Mouse (Mus musculus) adrenal gland, postnatal 4 days (tissue): Measurements from ENCODE around the gene Strn4. TPM values are rescaled to one million over a fixed set of nuclear protein-coding genes. Genes with fewer than 3 reads are reported as not detected.

Experiments
- DNase-seq, 2 experiments: peaks; one replicate each; pipeline ENCODE4 v3.0.0; 2021 to 2022; ENCODE audit warnings: low spot score in 2 of 2, mixed read lengths in 2 of 2
- total RNA-seq, 2 experiments: library from RNA; stranded (reverse); gene quantifications; 2 replicates each; pipeline ENCODE4 v1.2.3; 2021

The Strn4 gene
- total RNA-seq, 2 experiments from 2014 or later: 96.9 to 106 TPM

DNA sequence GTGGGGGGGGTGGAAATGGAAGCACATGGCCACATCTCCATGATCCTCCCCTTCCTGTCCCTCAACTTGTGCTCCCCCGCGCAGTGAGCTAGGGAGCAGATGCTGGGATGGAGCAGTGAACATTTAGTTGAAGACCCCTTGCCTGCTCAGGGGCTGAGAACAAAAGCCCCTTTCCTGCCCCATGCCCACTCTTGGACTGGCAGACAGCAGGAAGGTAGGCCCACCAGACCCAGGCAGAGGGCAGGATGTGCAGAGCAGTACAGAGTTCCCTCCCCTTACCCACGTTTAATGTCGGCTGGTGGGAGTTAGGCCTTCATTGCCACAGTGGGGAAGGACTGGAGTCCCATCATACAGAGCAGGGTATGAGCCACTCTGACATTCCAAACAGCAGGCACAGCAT, 25.4 kb downstream of the Strn4 start:
- no peak for DNase-seq

DNA sequence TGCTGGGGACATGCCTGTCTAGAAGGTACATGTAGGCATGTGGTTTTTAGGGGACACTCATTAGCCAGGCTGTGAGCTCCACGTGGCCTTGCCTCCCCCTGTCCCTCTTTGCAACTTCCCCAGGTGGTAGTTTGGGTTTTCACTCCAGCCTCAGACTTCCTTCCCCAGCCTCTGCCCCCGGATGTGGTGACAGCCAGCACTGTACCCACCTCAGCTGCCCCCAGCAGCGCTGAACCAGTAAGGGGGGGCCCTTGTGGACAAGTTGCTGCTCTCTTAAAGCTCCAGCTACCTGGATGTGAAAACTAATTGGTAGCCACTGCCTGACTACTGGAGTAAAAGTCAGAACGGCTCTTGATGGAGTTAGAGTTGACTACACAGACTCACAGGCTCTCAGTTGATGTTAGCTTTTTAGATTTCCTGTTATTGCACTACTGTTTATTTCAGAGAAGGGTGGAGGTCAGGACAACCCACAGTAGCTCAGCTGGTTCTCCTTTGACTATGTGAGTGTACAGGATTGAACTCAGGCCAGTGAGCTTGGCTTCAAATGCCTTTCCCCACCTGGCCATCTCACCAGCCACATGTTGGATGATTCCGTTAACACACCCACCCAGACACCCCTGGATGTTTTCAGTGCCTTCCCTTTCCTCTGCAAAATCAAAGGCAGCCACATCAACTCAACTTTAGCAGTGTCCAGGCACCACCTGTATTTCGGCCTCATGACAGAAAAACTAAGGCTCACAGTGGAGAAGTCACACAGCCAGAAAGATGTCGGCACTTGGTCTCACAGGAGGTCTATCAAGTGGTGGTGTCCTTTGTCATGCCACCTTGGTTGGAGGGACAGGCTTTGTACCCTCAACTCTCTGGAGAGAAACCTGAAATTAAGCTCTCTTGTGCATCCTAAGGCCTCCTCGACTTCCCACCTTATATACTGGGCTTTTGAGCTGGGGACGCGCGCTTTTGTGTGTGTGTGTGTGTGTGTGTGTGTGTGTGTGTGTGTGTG, 26.2 kb downstream of the Strn4 start:
- no peak for DNase-seq

DNA sequence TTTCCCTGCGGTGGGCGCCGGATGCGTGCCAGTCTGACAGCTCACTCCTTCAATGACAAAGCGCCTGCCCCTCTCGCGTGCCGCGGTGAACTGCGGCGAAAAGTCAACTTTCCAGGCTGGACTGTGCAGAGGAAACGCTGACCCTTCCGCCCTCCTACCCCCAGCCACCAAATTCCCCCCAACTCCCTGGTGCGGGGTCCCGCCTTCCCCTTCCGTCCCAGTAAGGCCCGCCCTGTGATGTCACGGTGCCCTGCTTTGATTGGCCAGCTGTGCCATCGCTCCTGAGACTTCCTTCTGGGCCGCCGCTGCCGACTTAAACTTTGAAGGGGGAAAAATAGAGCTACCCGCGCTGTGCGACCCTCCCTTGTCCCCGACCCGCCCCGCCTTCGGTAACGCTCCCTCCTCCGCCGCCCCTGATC, 27.0 kb downstream of the Strn4 start, which contains the start of gene Prkd2:
Prkd2 (plus strand) TSS at position 258 of the 419 bp plus-strand sequence.
- DNase-seq: peak; percentile 81

DNA sequence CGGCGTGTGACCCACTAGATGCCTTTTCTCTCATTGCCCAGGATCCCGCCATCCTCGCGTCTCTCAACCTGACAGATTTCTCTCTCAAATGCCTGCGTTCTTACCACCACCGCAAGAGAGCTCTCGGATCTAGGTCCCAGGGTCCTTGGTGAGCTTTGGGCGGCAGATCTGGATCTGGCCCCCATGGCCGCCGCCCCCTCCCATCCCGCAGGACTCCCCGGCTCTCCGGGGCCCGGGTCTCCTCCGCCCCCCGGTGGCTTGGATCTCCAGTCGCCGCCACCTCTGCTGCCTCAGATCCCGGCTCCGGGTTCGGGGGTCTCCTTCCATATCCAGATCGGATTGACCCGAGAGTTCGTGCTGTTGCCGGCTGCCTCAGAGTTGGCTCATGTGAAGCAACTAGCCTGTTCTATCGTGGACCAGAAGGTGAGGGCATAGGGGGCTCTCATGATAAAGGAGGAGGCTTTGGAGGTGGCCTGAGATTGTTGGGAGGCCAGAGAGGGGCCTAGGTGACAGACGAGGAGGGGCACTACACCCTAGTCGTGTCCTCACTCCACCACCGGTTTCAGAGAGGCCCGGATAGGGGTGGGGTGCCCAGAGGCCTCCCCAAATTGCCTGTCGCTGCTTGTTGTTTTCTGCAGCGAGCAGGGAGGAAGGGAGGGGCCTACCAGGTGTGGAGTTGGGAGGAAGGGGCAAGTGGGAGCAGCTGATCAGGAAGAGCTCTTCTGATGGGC, 27.9 kb downstream of the Strn4 start:
- no peak for DNase-seq

DNA sequence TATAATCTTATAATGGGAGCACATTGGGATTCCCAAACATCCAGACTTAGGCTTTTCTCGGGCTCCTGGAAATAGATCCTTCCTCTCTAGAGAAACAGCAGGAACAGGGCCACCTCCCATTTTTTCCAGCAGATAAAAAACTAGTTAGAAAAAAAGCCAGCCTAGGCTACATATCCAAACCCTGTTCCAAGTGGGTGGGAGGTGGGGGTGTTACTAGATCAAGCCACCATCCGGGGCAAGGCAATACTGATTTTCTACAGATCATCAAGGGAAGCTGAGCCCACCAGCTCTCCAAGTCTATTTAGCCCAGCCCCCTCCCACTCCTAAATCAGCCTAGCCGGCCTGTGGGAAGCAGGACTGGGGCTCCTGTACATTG, 29.0 kb downstream of the Strn4 start:
- no peak for DNase-seq

DNA sequence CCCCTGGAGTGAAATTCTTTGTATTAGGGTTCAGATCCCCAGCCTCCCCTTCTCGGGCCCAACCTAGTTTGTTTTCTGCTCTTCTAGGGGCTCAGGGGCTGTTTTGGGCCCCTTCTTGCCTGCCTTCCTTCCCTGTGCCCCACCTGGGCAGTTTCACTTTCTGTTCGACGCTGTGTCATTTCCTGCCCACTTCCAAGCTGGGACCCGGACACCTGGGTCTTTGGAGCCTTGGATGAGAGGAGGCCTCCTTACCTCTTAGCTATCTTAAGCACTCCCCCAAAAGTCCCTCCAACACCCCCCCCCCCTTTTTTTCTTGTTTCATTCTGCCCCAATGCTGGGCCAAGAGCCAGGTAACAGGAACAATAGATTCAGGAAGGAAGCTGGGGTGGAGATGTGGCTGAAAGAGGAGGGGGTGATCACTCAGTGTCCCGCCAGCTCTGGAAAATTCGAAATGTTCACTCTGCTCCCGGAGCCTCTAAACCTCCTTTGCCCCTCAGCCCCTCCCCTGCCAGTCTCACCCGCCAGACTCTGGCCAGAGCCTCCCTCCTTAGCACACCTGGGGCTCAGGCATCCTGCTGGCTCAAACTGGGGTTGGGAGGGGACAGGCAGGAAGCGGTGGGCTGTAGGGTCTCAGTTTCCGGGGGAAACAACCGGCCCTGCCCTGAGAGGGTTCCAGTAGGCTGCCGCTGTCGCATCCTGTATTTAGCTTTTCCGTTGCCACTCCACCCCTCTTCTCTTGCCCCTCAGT, 29.6 kb downstream of the Strn4 start:
- no peak for DNase-seq

DNA sequence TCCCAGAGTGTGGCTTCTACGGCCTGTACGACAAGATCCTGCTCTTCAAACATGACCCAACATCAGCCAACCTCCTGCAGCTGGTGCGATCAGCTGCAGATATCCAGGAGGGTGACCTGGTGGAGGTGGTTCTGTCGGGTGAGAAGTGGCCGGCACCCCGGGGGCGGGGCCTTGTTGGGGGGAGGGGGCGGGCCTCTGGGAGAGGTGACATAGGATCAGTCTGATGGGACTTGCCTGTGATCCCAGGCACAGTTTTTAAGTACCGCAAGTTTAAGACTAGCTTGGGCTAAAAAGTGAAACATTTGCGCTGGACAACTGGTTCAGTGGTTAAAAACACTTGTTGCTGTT, 30.1 kb downstream of the Strn4 start:
- DNase-seq: no peak

DNA sequence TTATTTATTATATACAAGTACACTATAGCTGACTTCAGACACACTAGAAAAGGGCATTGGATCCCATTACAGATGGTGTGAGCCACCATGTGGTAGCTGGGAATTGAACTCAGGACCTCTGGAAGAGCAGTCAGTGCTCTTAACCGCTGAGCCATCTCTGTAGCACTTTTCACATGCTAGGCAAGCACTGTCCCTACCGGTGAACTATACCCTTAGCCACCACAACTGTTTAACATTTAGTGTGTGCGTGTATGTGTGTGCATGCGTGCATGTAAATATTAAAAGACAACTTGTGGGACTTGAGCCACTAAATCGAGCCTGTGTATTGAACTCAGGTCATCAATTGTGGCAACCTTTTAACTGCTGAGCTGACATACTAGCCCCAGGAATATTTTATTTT, 31.1 kb downstream of the Strn4 start:
- no peak for DNase-seq

DNA sequence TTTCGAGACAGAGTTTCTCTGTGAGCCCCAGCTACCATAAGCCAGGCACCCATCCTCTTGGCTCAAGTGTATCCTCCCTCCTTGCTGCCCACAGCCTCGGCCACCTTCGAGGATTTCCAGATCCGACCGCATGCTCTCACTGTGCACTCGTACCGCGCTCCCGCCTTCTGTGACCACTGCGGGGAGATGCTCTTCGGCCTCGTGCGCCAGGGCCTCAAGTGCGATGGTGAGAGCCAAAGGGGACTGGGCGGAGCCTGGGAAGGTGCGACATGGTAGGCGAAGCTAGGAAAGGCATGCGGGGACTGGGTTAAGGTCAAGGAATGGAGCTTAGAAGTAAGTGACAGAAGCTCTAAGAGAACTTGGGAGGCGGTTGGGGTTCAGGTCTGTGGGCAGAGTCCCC, 31.8 kb downstream of the Strn4 start:
- DNase-seq: no peak

DNA sequence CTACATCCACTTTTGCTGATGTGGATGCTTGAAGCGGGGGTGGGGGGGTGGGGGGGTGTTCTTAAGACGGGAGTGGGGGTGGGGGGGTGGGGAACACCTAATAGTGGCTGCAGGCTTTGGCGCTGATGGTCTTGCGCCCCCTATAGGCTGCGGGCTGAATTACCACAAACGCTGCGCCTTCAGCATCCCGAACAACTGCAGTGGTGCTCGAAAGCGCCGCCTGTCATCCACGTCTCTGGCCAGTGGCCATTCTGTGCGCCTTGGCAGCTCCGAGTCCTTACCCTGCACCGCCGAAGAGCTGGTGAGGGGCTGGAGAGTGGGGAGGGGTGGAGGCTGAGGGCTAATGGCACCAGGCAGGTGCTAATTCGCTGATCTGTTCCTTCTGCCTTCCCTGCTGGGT, 32.9 kb downstream of the Strn4 start:
- no peak for DNase-seq

DNA sequence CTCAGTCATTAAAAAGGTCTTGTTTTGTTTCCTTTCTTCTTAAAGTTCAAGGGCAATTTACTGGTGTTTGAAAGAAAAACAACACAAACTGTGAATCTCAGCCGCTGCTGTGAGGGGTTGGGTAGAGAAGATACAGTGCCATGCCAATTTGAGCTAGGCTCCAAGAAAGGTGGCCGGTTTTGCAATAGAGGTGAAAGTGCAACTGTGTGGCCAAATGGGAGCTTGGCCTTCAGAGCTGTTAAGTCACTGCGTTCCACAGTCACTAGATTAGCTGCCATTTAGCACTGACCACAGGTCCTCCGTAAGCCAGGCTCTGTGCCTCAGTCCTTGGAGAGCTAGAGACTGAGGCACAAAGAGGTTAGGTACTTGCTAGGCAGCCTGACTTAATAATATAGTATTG, 35.9 kb downstream of the Strn4 start:
- no peak for DNase-seq

DNA sequence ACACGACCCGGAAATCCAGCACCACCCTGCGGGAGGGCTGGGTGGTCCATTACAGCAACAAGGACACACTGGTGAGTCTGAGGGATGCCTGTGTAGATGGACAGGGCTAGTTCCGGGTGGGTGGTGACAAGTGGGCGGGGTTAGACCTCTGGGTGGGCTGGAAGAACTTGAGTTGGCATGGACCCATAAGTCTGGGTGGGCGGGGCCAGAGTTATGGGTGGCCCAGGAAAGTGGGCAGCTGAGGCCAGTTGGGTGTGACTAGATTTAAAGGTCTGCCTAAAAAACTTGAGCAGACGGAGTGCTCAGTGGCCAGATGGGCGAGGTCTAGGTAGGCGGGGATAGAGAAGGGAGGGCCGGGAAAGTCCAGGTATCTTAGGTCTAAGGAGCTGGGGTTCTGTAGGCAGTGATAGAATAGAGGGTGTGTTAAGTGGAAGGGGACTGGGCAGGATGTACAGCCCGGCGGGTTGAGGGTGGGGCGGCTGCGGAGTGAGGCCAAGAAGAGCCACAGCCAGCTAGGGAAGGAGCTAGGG, 37.7 kb downstream of the Strn4 start:
- DNase-seq: no peak

DNA sequence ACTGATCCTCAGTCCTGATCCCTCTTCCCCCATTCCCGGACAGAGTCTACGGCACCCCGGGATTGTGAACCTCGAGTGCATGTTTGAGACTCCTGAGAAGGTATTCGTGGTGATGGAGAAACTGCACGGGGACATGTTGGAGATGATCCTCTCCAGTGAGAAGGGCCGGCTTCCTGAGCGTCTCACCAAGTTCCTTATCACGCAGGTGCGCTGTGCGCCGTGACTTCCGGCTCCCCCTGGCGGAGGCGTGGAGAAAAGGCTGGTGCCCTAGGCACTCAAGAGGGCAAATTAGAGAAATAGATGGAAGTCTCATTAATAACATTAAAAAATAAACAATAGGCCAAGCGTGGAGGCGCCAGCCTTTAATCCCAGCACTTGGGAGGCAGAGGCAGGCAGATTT, 42.6 kb downstream of the Strn4 start:
- DNase-seq: no peak

DNA sequence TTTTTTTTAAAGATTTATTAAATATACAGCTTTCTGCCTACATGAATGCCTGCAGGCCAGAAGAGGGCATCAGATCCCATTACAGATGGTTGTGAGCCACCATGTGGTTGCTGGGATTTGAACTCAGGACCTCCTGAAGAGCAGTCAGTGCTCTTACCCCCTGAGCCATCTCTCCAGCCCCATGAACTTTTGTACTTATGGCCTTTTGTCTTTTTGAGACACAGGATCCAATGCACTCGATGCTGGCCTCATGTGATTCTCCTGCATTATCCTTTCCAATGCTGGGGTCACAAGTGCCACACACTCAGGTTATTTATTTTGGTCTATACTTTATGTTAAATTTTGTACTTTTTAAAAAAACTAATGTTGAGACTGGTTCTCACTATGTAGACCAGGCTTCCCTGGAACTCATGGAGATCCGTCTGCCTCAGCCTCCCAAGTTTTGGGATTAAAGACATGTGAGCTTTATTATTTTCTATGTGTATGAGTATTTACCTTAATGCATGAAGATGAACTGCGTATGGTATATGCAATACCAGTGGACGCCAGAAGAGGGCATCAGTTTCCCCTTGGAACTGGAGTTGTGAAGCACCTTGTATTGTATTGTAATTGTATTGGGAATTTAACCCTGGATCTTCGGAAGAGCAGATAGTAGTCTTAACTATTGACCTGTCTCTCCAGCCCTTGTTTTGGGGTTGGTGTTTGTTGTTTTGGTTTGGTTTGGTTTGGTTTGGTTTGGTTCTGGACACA, 44.4 kb downstream of the Strn4 start:
- no peak for DNase-seq

DNA sequence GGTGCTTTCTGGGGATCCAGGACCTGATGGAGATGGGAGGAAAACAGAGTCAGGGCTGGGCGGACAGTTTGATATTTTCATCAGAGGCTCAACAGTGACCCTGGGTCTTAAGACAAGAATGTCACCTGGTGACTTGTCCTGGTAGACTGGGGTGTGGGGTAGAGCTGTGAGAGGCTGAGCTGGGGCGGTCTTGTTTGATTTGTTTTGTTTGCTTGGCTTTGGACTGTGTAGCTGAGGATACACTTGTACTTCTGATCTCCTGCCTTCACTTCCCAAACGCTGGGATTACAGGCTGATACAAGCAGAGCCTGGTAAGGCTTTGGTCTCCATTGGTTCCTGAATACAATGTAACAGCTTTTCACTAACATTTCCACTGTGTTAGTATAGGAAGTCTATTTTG, 51.8 kb downstream of the Strn4 start:
- no peak for DNase-seq

DNA sequence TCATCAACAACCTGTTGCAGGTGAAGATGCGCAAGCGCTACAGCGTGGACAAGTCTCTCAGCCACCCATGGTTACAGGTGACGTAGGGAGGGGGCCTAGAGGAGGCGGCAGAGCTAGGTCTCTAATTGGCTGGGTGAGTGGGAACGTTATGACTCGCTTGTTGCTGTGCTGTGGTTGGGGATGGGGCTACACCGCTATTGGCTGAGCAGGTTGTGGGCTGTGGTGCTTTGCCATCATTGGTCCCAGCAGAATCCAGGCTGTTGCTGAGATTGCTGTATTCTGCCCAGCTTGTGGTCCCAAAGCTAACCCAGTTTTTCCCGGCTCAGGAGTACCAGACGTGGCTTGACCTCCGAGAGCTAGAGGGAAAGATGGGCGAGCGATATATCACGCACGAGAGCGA, 53.8 kb downstream of the Strn4 start:
- DNase-seq: no peak

DNA sequence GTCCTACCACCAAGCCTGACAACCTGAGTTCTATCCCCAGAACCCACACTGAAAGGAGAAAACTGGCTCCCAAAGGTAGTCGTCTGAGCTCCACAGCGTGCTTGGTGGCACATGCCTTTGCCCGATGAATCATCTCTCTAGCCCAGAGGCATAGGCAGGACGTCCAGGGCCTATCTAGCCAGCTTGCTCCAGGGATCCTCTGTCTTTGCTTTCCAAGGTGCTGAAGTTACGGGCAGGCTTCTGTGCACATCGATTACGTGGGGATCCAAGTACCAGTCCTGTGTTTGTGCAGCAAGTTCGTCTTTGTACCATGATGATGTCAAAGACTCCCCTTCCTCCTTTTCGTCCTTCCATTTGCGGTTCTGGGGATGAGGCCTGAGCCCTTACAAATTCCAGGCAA, 55.9 kb downstream of the Strn4 start:
- DNase-seq: no peak

DNA sequence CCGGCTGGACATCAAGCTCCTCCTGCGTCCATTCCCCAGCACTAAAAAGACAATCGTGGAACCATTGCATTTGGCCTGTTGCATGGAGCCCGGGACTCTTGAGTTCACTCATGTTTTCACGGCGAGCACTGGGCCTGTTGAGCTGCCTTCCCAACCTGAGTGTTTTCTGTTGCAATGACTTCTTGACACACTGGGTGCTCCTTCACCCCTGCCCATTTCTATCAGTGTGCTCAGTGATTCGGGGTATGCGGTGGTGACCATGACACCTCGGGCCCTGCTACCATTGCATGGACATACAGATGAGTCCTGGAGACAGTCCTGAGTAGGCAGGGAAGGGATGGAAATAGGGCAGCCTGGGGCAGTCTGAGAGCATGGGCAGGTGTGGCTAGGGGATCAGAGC, 56.8 kb downstream of the Strn4 start:
- DNase-seq: no peak

DNA sequence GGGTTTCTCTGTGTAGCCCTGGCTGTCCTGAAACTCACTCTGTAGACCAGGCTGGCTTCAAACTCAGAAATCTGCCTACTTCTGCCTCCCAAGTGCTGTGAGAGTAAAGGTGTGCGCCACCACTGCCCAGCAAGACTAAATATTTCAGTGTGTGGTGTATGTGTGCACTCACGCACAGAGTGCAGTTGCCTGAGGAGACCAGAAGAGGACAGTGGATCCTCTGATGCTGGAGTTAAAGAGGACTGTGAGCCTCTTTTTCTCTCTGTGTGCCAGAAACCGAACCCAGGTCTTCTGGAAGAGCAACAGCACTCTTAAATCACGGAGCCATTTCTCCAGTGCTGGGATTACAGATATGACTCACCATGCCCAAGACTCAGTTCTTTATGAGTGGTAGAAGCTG, 57.7 kb downstream of the Strn4 start:
- DNase-seq: no peak

DNA sequence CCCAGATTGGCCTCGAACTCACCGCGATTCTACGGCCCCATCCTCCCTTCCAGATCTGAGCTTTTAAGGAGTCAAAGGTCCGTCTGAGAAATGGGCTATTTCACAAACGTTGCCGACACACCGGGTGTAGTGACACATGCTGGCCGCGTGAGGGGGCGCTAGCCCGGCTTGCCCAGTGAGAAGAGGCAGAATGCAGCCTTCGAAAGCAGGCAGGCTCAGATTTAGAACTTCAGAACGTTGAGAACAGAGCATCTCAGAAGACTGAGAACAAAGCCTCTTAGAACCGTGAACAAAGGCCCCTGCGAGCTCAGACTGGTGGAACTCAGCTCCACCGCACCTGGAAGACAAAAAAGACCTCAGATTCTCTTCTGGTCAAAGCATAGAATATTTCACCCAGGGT, 58.5 kb downstream of the Strn4 start:
- peak; percentile 55 to 56 for DNase-seq
